Mouse (Mus musculus): ENCODE data around the gene Gbp9. TPM values are rescaled to one million over a fixed set of nuclear protein-coding genes. Genes with fewer than 3 reads are reported as not detected.
A peak's percentile ranks its signal among the peaks of the same experiment; 100 is the strongest.
"Not testable (repeated sequence)": the region's sequence is repeated elsewhere in the genome, so short reads cannot be mapped to it uniquely, and the experiment has no call there.

The Gbp9 gene
- polyA plus RNA-seq (2014; fragmentation: Nextera tagmentation; extraction: Ambion mirVana) = 2.6 and 2.7 TPM in 2 replicates

- ATAC-seq (ENCODE audit: insufficient read depth) (peak; percentile 77; the same call in 1 of the 2 replicates), DNase-seq (peak; percentile 3)
- H3K4me2 ChIP-seq; H3K9me3 ChIP-seq (ENCODE audit: low read depth, low read length); H3K27ac ChIP-seq (ENCODE audit: low read depth); H3K27me3 ChIP-seq (ENCODE audit: insufficient read depth, low read length); H3K4me1 ChIP-seq (ENCODE audit: insufficient read depth); H3K36me3 ChIP-seq (ENCODE audit: insufficient read depth); H3K9ac ChIP-seq; H3K4me3 ChIP-seq (ENCODE audit: low read depth, low read length): not testable (repeated sequence)
- WGBS = 5% methylated on average over 2 of the region's 2 CpGs
Observed at GRCm38 (mm10) chr5:105139409-105140088, at the start of gene Gbp9, which contains the start of the genes Gbp8 and Gbp4. Gbp9 (minus strand) TSS chr5:105139539. Gbp8 (minus strand) TSS chr5:105139540. Gbp4 (minus strand) TSS chr5:105139586.

GRCm38 (mm10) chr5:105181446-105181845 lies 42.1 kb upstream of the Gbp9 start:
- Histone ChIP-seq H3K4me3 (ENCODE audit: low read depth, low read length) (no peak overlapping the region), H3K9me3 (ENCODE audit: low read depth, low read length) (no peaks in the 10 kb centered on the region), H3K27ac (ENCODE audit: low read depth) (no peak overlapping the region), H3K4me1 (ENCODE audit: insufficient read depth) (no peaks in the 10 kb centered on the region), H3K36me3 (ENCODE audit: insufficient read depth) (no peaks in the 10 kb centered on the region), H3K27me3 (ENCODE audit: insufficient read depth, low read length) (no peaks in the 10 kb centered on the region), H3K4me2 (no peak overlapping the region), H3K9ac (no peak overlapping the region)
- ATAC-seq (ENCODE audit: insufficient read depth) (no peak), DNase-seq (no peak)
- no peak for TF ChIP-seq CTCF (IDR thresholded peaks at IDR 0.05; ENCODE audit: low read depth)

DNA sequence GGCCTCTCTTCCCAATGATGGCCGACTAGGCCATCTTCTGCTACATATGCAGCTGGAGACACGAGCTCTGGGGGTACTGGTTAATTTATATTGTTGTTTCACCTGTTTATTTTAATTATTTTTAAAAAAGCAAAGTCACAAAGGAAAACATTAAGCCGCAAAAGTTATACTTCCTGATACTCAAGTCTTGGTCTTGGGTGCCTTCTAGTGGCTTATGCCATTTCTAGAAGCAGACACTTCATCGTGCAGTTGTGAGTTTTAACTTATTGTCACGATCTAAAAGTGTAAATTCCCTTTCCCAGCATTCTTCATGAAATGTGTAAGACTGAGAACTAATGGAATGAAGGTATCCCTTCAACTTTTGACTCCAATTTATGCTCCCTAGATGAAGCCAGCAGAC lies 17.2 kb upstream of the Gbp9 start:
- Histone ChIP-seq H3K4me2 (no peak overlapping the region), H3K27me3 (ENCODE audit: insufficient read depth, low read length) (no peaks in the 10 kb centered on the region), H3K36me3 (ENCODE audit: insufficient read depth) (no peaks in the 10 kb centered on the region), H3K27ac (ENCODE audit: low read depth) (no peak overlapping the region), H3K4me1 (ENCODE audit: insufficient read depth) (no peaks in the 10 kb centered on the region), H3K9me3 (ENCODE audit: low read depth, low read length) (no peaks in the 10 kb centered on the region), H3K4me3 (ENCODE audit: low read depth, low read length) (no peak overlapping the region), H3K9ac (no peak overlapping the region)
- DNase-seq (no peak), ATAC-seq (ENCODE audit: insufficient read depth) (no peak)
- no peak for TF ChIP-seq CTCF (IDR thresholded peaks at IDR 0.05; ENCODE audit: low read depth)
- 77% methylated on average over 5 of the region's 5 CpGs for WGBS

- TF ChIP-seq CTCF (IDR thresholded peaks at IDR 0.05; ENCODE audit: low read depth) = no peak
- no peaks in the 10 kb centered on the region for H3K27me3 ChIP-seq (ENCODE audit: insufficient read depth, low read length)
- no peak overlapping the region for H3K27ac ChIP-seq (ENCODE audit: low read depth)
- H3K9ac ChIP-seq = no peak overlapping the region
- H3K4me2 ChIP-seq = no peak overlapping the region
- H3K4me1 ChIP-seq (ENCODE audit: insufficient read depth) = no peaks in the 10 kb centered on the region
- no peak overlapping the region for H3K4me3 ChIP-seq (ENCODE audit: low read depth, low read length)
- H3K36me3 ChIP-seq (ENCODE audit: insufficient read depth) = no peaks in the 10 kb centered on the region
- DNase-seq = no peak
- ATAC-seq (ENCODE audit: insufficient read depth) = no peak
- no peaks in the 10 kb centered on the region for H3K9me3 ChIP-seq (ENCODE audit: low read depth, low read length)
Observed at GRCm38 (mm10) chr5:105154049-105154448, 14.7 kb upstream of the Gbp9 start.

DNA sequence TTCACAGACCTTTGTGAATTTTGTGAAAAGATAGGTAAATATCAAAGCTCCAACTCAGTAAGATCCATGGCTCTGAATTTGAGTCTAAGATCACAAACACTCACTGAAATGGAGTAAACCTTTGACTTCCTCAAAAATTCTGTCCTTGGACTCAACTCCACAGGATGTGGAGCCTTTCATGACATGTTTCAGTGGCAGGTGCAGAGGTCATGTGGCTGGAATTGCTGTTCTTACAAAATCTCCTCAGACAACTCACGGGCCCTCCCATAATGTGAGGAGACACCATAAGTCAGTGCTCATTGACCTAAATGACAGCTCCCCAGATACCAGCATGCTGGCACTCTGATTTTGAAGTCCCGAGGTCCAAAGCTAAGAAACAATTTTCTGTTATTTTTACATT lies 8.7 kb upstream of the Gbp9 start:
- H3K4me1 ChIP-seq (ENCODE audit: insufficient read depth); H3K27me3 ChIP-seq (ENCODE audit: insufficient read depth, low read length); DNase-seq; H3K9ac ChIP-seq; H3K4me2 ChIP-seq; H3K4me3 ChIP-seq (ENCODE audit: low read depth, low read length); H3K27ac ChIP-seq (ENCODE audit: low read depth); H3K36me3 ChIP-seq (ENCODE audit: insufficient read depth); H3K9me3 ChIP-seq (ENCODE audit: low read depth, low read length); ATAC-seq (ENCODE audit: insufficient read depth): not testable (repeated sequence)
- WGBS = 36% methylated on average over 2 of the region's 2 CpGs

GRCm38 (mm10) chr5:105146447-105146846 lies 7.1 kb upstream of the Gbp9 start:
- no peak; the same call in 1 of the 2 replicates for ATAC-seq (ENCODE audit: insufficient read depth)
- H3K4me1 ChIP-seq (ENCODE audit: insufficient read depth) = no peaks in the 10 kb centered on the region
- H3K27ac ChIP-seq (ENCODE audit: low read depth) = no peak overlapping the region
- no peaks in the 10 kb centered on the region for H3K36me3 ChIP-seq (ENCODE audit: insufficient read depth)
- no peak overlapping the region for H3K4me2 ChIP-seq
- no peak overlapping the region for H3K9ac ChIP-seq
- no peaks in the 10 kb centered on the region for H3K27me3 ChIP-seq (ENCODE audit: insufficient read depth, low read length)
- H3K4me3 ChIP-seq (ENCODE audit: low read depth, low read length) = no peak overlapping the region
- no peaks in the 10 kb centered on the region for H3K9me3 ChIP-seq (ENCODE audit: low read depth, low read length)
- TF ChIP-seq CTCF (IDR thresholded peaks at IDR 0.05; ENCODE audit: low read depth) = no peak
- DNase-seq = no peak

DNA sequence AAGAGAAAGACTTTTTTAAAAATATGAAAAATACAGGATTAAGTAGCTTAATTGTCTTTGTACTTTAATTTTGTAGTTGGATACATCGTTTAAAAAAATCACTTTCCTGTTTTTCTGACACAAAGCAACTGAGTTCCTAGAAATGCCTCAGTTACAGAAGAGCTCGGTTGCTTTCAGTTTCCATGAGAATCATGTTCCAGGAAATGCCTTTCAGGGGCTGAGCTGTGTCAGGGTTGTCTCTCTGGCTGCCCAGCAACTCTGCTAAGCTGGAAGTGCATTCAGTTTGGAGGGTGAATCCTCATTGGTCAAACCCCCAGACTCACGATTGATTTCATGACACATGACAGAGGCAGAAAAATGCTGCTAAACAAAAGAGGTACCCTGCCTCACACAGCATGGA lies 6.4 kb upstream of the Gbp9 start:
- H3K9ac ChIP-seq; H3K9me3 ChIP-seq (ENCODE audit: low read depth, low read length); H3K4me3 ChIP-seq (ENCODE audit: low read depth, low read length); ATAC-seq (ENCODE audit: insufficient read depth); H3K27me3 ChIP-seq (ENCODE audit: insufficient read depth, low read length); H3K27ac ChIP-seq (ENCODE audit: low read depth); H3K36me3 ChIP-seq (ENCODE audit: insufficient read depth); H3K4me1 ChIP-seq (ENCODE audit: insufficient read depth); H3K4me2 ChIP-seq: not testable (repeated sequence)
- peak; percentile 9 for DNase-seq
- 43% methylated on average over 3 of the region's 3 CpGs for WGBS

- not testable (repeated sequence) for ATAC-seq (ENCODE audit: insufficient read depth); H3K27me3 ChIP-seq (ENCODE audit: insufficient read depth, low read length); H3K9ac ChIP-seq; H3K36me3 ChIP-seq (ENCODE audit: insufficient read depth); H3K4me3 ChIP-seq (ENCODE audit: low read depth, low read length); H3K4me1 ChIP-seq (ENCODE audit: insufficient read depth); H3K9me3 ChIP-seq (ENCODE audit: low read depth, low read length); DNase-seq; H3K27ac ChIP-seq (ENCODE audit: low read depth); H3K4me2 ChIP-seq
- WGBS = 62% methylated on average over 2 of the region's 2 CpGs
Observed at GRCm38 (mm10) chr5:105140089-105140810, 911 bp upstream of the Gbp9 start.
